Mouse (Mus musculus) inflammation-experienced regulatory T-cells, adult 16 weeks (primary cell): ENCODE results near the gene Cnpy2. TPM values are rescaled to one million over a fixed set of nuclear protein-coding genes. Genes with fewer than 3 reads are reported as not detected.

ENCODE experiments used
- polyA plus RNA-seq: library from polyadenylated mRNA; unstranded; fragments of 100-300 nt; shearing (Covaris generic); gene quantifications from one replicate; pipeline ENCODE4 v1.2.1, GENCODE M21; 2017

The Cnpy2 gene
- 151 TPM for polyA plus RNA-seq

DNA sequence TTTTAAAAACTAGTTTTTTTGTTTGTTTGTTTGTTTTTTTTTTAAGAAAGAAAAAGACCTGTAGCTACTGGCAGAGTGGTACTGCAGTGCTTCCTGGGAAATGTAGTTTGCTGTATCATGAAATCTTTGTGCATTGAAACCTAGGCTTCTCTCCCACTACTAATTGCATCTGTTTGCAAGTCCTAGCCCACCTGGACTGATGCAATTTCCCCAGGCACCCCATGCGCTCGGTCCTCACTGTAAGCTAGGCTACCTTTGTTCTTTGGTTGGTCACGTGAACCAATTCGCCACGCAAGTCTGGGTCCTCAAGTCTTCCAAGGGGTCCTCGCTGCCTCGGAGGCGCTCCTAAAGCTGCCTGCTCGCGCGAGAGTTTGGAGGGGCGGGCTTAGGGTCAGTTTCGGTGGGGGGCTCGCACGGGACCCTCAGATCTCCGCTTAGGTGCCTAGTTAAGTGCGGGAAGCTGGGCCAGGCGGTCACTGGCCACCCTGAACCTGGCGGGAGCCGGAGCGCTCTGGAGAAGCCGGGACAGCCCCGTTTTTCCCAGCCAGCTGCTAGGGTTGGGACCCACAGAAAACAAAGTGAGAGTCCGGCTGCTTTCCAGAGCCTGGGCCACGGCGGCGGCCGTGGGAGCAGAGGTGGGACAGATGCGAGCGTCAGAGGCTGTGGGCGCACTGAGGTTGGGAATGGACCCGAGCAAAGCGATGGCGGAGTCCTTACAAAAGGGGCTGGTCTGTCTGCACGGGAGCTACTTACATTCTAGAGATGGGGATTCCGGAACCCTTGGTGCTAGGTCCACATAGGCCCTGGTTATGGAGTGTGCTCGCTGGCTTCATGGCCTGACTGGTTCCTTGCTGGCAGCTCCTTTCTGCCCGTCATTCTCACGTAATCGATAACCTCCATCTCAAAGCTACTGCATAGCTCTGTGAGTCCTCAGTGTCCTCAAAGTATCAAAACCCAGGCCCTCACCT, at the start of gene Cnpy2:
Gene Cnpy2 (plus strand): TSS at position 319 of the 968 bp plus-strand sequence.

DNA sequence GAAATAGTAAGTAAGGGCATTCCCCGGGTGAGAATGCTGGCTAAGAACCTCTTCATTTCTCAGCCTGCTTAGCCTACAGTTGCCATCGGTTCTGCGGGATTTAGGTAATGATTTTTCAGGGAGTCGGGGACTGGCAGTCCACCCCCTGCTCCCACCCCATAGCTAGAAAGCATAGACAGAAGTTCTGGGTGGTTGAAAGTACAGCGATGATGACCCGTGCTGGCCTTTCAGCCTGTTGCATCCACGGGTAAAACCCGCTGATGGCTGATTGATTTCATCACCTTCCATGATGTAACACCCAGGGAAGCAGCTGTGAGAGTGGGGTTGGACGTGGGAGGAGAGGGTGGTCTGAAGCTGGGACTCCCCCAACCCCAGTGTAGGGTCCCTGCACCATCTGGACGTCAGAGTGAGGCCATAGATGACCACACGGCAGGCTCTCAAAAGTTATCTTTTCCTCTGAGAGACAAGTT, 23.5 kb upstream of the Cnpy2 start, which contains the start of gene Il23a:
Gene Il23a (minus strand): TSS at position 51 of the 470 bp plus-strand sequence.

DNA sequence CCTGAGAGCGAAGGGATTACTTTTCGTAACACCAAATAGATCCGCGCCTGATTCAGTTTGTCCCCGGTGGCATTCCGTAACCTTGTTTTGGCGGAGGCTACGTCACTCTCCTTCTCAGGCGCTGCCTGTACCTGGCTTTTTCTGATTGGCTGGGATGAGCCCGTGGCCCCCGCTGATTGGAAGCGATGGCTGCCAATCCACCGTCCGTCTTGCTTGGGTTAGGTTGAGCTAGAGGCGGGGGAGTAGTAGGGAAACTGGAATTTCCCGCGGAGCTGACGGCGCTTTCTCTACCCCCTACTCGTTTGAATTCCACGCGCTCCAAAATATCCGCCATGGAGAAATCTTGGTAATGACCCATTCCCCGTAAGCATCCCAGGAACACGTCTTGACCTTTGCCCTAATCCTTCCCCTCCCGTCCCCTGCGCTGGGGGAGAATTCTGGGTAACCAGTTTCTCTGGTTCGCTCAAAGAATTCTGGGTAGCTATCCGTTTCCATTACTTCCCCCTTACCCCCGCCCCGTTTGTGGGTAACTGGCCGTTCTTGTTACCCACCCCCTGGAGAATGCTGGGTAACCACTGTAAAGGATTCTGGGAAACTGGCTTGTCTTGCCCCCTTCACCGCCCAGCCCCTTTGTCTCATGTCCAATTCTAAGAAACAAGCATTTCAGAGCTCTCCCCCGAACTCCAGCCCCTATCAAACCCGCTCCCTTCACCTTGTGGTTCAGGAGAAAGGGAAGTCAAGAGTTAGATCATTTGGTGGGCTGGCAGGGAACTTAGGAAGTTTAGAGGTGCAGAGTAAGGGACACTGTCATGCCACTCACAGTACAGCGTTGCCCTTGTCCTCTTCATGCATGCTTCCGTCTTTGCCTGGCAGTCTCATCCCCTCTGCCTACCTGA, 18.9 kb upstream of the Cnpy2 start, which contains the start of gene Pan2:
Gene Pan2 (plus strand): TSS at position 210 of the 896 bp plus-strand sequence.

DNA sequence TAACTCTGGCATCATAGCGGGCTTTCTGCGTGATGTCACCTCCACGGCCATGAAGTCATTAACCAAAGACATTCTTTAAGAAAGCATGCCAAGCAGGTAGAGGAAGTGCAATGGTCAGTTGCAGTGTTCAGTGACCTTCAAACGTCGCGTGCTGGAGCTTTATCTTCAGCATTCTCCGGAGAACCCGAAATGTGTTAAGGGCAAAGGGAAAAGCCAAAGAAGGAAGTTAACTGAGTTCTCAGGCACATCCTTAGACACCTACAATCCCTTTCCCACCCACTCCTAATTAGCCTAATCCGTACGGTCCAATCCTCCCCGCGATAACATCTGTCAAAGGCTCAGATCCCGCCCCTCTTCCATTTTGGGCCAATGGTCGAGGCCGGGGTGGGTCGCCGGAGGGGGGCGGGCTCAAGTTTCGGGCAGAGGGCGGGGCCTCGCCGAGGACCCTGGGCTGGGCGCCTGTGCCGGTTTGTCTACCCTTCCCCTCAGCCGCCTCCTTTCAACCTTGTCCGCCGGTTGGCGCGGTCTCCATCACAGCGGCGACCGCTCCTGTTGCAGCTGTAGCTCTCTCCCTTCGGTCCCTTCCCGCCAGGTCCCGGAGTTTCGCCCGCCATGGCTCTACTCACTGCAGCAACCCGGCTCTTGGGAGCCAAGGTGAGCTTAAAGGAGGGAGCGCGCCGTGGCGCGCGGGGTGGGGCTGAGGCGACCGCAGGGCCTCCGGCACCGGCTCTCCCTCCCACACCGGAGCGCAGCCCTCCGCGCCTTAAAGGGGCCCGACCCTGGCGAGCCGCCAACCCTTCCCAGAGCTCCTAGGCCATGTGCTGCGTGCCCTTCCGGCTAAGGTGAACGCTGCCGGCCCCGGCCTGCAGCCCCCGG, 15.3 kb downstream of the Cnpy2 start, which contains the start of gene Cs:
Gene Cs (plus strand): TSS at position 429 of the 876 bp plus-strand sequence.

DNA sequence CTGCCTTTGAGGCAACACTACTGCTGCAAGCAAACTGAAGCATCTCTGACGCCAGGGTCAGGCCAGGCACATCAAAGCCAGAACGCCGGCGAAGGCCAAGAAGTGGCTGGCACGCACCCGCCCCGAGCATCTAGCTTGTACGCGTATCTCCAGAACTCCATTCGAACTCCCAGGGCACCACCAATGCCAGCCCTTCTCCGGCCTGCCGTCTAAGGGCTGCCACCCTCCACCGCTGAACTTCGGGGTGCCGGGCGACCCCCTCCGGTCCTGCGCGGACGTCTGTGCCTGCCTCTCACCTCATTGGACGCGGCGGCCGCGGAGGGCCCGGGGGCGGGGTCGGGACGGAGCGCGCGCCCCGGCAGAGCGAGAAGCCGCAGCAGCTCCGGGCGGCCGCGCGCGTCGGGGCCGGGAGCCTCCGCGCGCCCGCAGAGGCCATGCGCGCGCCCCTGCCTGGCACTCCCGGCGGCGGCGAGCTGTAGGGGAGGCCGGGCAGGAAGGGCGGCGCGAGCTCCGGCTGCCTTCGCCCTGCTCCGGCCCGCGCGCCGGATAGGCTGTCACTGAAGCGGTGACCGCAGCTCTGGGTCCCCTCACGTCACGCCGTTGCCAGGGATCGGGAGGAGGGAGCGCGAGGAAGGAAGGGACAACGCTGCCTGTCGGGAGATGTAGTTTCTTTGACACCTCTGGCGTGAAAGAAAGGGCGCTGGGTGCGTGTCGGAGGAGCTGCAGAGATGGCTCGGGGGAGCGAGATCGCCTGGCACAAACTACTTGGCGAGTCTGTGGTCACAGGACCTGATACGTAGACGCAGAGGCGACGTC, 46.4 kb downstream of the Cnpy2 start, which contains the start of gene Coq10a:
Gene Coq10a (minus strand): TSS at position 596 of the 816 bp plus-strand sequence.

DNA sequence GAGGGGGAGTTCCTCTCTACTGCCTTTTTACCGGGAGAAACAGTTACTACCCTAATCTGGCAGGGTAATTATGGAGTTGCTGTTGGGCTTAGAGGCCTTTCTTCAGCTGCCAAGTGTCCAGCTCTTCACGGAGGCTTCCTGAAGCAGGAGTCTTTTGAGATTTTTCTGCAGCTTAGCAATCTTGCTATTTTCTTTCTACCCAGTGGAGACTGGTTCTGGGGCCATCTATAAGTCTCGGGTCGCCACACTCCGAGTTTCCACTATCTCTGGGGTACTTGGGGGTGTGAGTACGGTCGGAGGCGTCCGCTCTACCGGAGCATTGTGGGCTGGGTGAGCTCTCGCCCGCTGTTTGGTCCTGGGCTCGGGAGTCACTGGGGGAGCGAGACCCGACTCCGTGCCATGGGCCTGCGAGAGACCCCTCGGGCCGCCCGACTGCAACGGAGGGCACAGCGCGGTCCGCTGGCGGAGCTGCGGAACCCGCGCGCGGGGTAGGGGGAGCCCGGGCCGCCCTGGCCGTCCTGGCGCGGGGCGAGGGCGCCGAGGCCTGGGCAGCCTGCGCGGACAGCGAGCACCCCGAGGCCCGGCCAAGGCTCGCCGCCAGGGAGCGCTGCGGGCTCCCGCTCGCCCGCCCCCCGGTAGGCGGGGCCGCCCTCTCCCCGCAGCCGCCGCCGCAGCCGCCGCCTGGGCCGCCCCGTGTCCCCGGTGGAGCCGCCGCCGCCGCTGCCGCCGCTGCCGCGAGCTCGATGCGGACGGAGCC, 54.4 kb downstream of the Cnpy2 start, which contains the start of gene Ankrd52:
Gene Ankrd52 (plus strand): TSS at position 661 of the 757 bp plus-strand sequence.

Other genes with a start within 250 kb of the Cnpy2 start
- gene Atp5b, start 239.2 kb upstream of the Cnpy2 start, polyA plus RNA-seq: 1,266 TPM
- gene Baz2a, start 230.9 kb upstream of the Cnpy2 start, polyA plus RNA-seq: 88.0 TPM
- gene Rbms2, start 142.2 kb upstream of the Cnpy2 start, polyA plus RNA-seq: 35.0 TPM
- gene Gls2, start 128.0 kb upstream of the Cnpy2 start, polyA plus RNA-seq: 0.48 TPM
- gene Spryd4, start 110.7 kb upstream of the Cnpy2 start, polyA plus RNA-seq: 15.4 TPM
- gene Mip, start 96.6 kb upstream of the Cnpy2 start, polyA plus RNA-seq: not detected
- 27.6 TPM for gene Timeless, start 90.4 kb upstream of the Cnpy2 start, polyA plus RNA-seq
- not detected for gene Apon, start 68.4 kb upstream of the Cnpy2 start, polyA plus RNA-seq
- not detected for gene Apof, start 53.8 kb upstream of the Cnpy2 start, polyA plus RNA-seq
- gene Stat2, start 51.9 kb upstream of the Cnpy2 start, polyA plus RNA-seq: 92.9 TPM
- gene Il23a, start 23.7 kb upstream of the Cnpy2 start, polyA plus RNA-seq: not detected
- 54.5 TPM for gene Pan2, start 19.1 kb upstream of the Cnpy2 start, polyA plus RNA-seq
- gene Cs, start 15.3 kb downstream of the Cnpy2 start, polyA plus RNA-seq: 200 TPM
- gene Coq10a, start 46.5 kb downstream of the Cnpy2 start, polyA plus RNA-seq: 12.5 TPM
- 2.0 TPM for gene Ankrd52, start 54.7 kb downstream of the Cnpy2 start, polyA plus RNA-seq
- 0.71 TPM for gene Slc39a5, start 78.8 kb downstream of the Cnpy2 start, polyA plus RNA-seq
- 130 TPM for gene Nabp2, start 89.0 kb downstream of the Cnpy2 start, polyA plus RNA-seq
- gene Rnf41, start 89.2 kb downstream of the Cnpy2 start, polyA plus RNA-seq: 58.1 TPM
- 143 TPM for gene Smarcc2, start 136.8 kb downstream of the Cnpy2 start, polyA plus RNA-seq
- 1,346 TPM for gene Myl6, start 171.7 kb downstream of the Cnpy2 start, polyA plus RNA-seq
- 5.6 TPM for gene Myl6b, start 176.2 kb downstream of the Cnpy2 start, polyA plus RNA-seq
- gene Esyt1, start 203.4 kb downstream of the Cnpy2 start, polyA plus RNA-seq: 212 TPM
- 40.2 TPM for gene Zc3h10, start 225.3 kb downstream of the Cnpy2 start, polyA plus RNA-seq
- gene Rpl41, start 226.8 kb downstream of the Cnpy2 start, polyA plus RNA-seq: 2,472 TPM
- gene Pa2g4, start 243.5 kb downstream of the Cnpy2 start, polyA plus RNA-seq: 35.3 TPM